Mouse (Mus musculus) liver, postnatal 0 days (tissue): ENCODE data around the gene Ndufa3. TPM values are rescaled to one million over a fixed set of nuclear protein-coding genes. Genes with fewer than 3 reads are reported as not detected.
A peak's percentile ranks its signal among the peaks of the same experiment; 100 is the strongest.
"Not testable (repeated sequence)": the region's sequence is repeated elsewhere in the genome, so short reads cannot be mapped to it uniquely, and the experiment has no call there.

Source experiments
- ATAC-seq: fragments of 200-750 bp; cut with Nextera tagmentation; 2 replicates; pipeline ENCODE4 v1.8.0; 2017; ENCODE audit warnings: mild to moderate bottlenecking, moderate library complexity
- DNase-seq: peaks from one replicate; pipeline ENCODE4 v3.0.0-alpha.2; 2016
- H3K27ac ChIP-seq: fragments of 300-500 bp; sonication (generic); 2 replicates; pipeline ENCODE4 v1.5.1; 2014; ENCODE audit warnings: antibody characterized with exemption, moderate library complexity, mild to moderate bottlenecking, low read depth
- H3K27me3 ChIP-seq: fragments of 300-500 bp; sonication (generic); 2 replicates; pipeline ENCODE4 v1.6.1; 2014; ENCODE audit warnings: low read length, control low read depth, mixed read lengths; ENCODE audit not compliant: insufficient read depth
- H3K36me3 ChIP-seq: fragments of 300-500 bp; sonication (generic); replicated peaks from 2 replicates; pipeline ENCODE4 v1.6.1; 2014; ENCODE audit warnings: mild to moderate bottlenecking, control low read depth, low read length, moderate library complexity, mixed read lengths; ENCODE audit not compliant: insufficient read depth
- H3K4me1 ChIP-seq: fragments of 300-500 bp; sonication (generic); 2 replicates; pipeline ENCODE4 v1.6.1; 2014; ENCODE audit warnings: antibody characterized with exemption, mild to moderate bottlenecking, control low read depth; ENCODE audit not compliant: insufficient read depth
- H3K4me2 ChIP-seq: fragments of 300-500 bp; sonication (generic); 2 replicates; pipeline ENCODE4 v1.6.1; 2014; ENCODE audit warnings: low read depth, mild to moderate bottlenecking, low read length, moderate library complexity, mixed read lengths
- H3K4me3 ChIP-seq: fragments of 300-500 bp; sonication (generic); 2 replicates; pipeline ENCODE4 v1.5.1; 2014; ENCODE audit warnings: low read depth, low read length
- H3K9ac ChIP-seq: fragments of 300-500 bp; sonication (generic); replicated peaks from 2 replicates; pipeline ENCODE4 v1.6.1; 2014; ENCODE audit warnings: mild to moderate bottlenecking, moderate library complexity
- H3K9me3 ChIP-seq: fragments of 300-500 bp; sonication (generic); 2 replicates; pipeline ENCODE4 v1.6.1; 2016; ENCODE audit warnings: mild to moderate bottlenecking, control low read depth, low read length, mixed read lengths
- CTCF ChIP-seq: sonication (generic); IDR thresholded peaks from 2 replicates; pipeline ENCODE4 v1.5.1; 2016; ENCODE audit warnings: antibody characterized with exemption, low read depth
- EP300 ChIP-seq: IDR thresholded peaks from 2 replicates; pipeline ENCODE4 v1.6.1; 2016; ENCODE audit warnings: antibody characterized with exemption, low read depth, mild to moderate bottlenecking
- WGBS: fragments of 180-500 bp; shearing (Covaris S2); extraction: QIAGEN DNeasy Blood & Tissue Kit; methylation state at CpG from one replicate; pipeline ENCODE4 v1.1.7; 2014; ENCODE audit not compliant: insufficient replicate concordance; 5-methylcytosine and 5-hydroxymethylcytosine counted together
- polyA plus RNA-seq: library from polyadenylated mRNA; unstranded; fragments of >200 nt; fragmentation: Nextera tagmentation; extraction: Ambion mirVana; gene quantifications from 2 replicates; pipeline ENCODE4 v1.2.1, GENCODE M21; 2015

Gene Ndufa3
- 385 and 415 TPM in 2 replicates for polyA plus RNA-seq

- Histone ChIP-seq H3K27ac (peak within 1 kb of the TSS; percentile 55), H3K4me2 (peak within 1 kb of the TSS; percentile 78), H3K36me3 (peaks cover 22% of the 10 kb centered on the region), H3K9ac (peak within 1 kb of the TSS; percentile 75), H3K4me1 (peaks cover 14% of the 10 kb centered on the region), H3K27me3 (no peaks in the 10 kb centered on the region), H3K9me3 (no peaks in the 10 kb centered on the region), H3K4me3 (peak within 1 kb of the TSS; percentile 75)
- DNase-seq (peak; percentile 89), ATAC-seq (peak; percentile 98)
- TF ChIP-seq EP300, result no peak
- TF ChIP-seq CTCF, result no peak
- 1% methylated on average over 31 of the region's 32 CpGs for WGBS
Measured at GRCm38 (mm10) chr7:3617242-3617995, at the start of gene Ndufa3. Gene Ndufa3 (plus strand): TSS chr7:3617373.

GRCm38 (mm10) chr7:3569725-3570124 is 47.4 kb upstream of the Ndufa3 start:
- no peaks in the 10 kb centered on the region for H3K9me3 ChIP-seq
- DNase-seq, result no peak
- no peak for ATAC-seq
- WGBS, result 58% methylated on average over 6 of the region's 6 CpGs
- H3K36me3 ChIP-seq, result no peaks in the 10 kb centered on the region
- TF ChIP-seq CTCF, result no peak
- no peak overlapping the region for H3K9ac ChIP-seq
- no peak overlapping the region for H3K4me3 ChIP-seq
- no peak overlapping the region for H3K27ac ChIP-seq
- no peak overlapping the region for H3K4me2 ChIP-seq
- H3K4me1 ChIP-seq, result no peaks in the 10 kb centered on the region
- no peaks in the 10 kb centered on the region for H3K27me3 ChIP-seq

- not testable (repeated sequence) for H3K4me1 ChIP-seq, H3K27ac ChIP-seq, H3K9ac ChIP-seq, H3K4me2 ChIP-seq, DNase-seq, H3K27me3 ChIP-seq, H3K36me3 ChIP-seq, ATAC-seq, H3K4me3 ChIP-seq, H3K9me3 ChIP-seq
- 86% methylated on average over 3 of the region's 3 CpGs for WGBS
Measured at GRCm38 (mm10) chr7:3570580-3570979, 46.6 kb upstream of the Ndufa3 start.

- ATAC-seq (no peak), DNase-seq (no peak)
- no peaks in the 10 kb centered on the region for H3K27me3 ChIP-seq
- H3K4me3 ChIP-seq, result no peak overlapping the region
- 29% methylated on average over 1 of the region's 1 CpGs for WGBS
- no peak overlapping the region for H3K27ac ChIP-seq
- no peaks in the 10 kb centered on the region for H3K4me1 ChIP-seq
- H3K9ac ChIP-seq, result no peak overlapping the region
- TF ChIP-seq EP300 (no peak), CTCF (no peak)
- no peak overlapping the region for H3K4me2 ChIP-seq
- H3K36me3 ChIP-seq, result no peaks in the 10 kb centered on the region
- H3K9me3 ChIP-seq, result no peaks in the 10 kb centered on the region
Measured at GRCm38 (mm10) chr7:3571847-3572246, 45.3 kb upstream of the Ndufa3 start.

GRCm38 (mm10) chr7:3574216-3574615 is 43.0 kb upstream of the Ndufa3 start:
- Histone ChIP-seq H3K36me3 (no peaks in the 10 kb centered on the region), H3K9me3 (no peaks in the 10 kb centered on the region), H3K27me3 (no peaks in the 10 kb centered on the region), H3K4me3 (no peak overlapping the region), H3K4me1 (no peaks in the 10 kb centered on the region), H3K27ac (no peak overlapping the region), H3K9ac (no peak overlapping the region), H3K4me2 (no peak overlapping the region)
- ATAC-seq (no peak), DNase-seq (no peak)
- 36% methylated on average over 5 of the region's 5 CpGs for WGBS
- TF ChIP-seq EP300 (no peak), CTCF (no peak)

- DNase-seq, result no peak
- Histone ChIP-seq H3K9ac (no peak overlapping the region), H3K4me3 (no peak overlapping the region), H3K9me3 (no peaks in the 10 kb centered on the region), H3K4me1 (no peaks in the 10 kb centered on the region), H3K36me3 (no peaks in the 10 kb centered on the region), H3K4me2 (no peak overlapping the region), H3K27me3 (no peaks in the 10 kb centered on the region), H3K27ac (no peak overlapping the region)
- WGBS, result 67% methylated on average over 5 of the region's 5 CpGs
- no peak for ATAC-seq
- TF ChIP-seq EP300 (no peak), CTCF (no peak)
Measured at GRCm38 (mm10) chr7:3576354-3577124, 40.6 kb upstream of the Ndufa3 start.
